Mouse (Mus musculus) mouse trophoblast stem cell (cell line): ENCODE measurements around the gene Adcy3.

Source experiments
- in situ Hi-C, 2 experiments: fragments of 300-500 bp; cut with MseI, MboI; formaldehyde crosslinking; loops; 2 replicates in 1 of 2; 3 replicates in 1 of 2; pipeline ENCODE4 v1.15.1; 2025

The Adcy3 gene

DNA sequence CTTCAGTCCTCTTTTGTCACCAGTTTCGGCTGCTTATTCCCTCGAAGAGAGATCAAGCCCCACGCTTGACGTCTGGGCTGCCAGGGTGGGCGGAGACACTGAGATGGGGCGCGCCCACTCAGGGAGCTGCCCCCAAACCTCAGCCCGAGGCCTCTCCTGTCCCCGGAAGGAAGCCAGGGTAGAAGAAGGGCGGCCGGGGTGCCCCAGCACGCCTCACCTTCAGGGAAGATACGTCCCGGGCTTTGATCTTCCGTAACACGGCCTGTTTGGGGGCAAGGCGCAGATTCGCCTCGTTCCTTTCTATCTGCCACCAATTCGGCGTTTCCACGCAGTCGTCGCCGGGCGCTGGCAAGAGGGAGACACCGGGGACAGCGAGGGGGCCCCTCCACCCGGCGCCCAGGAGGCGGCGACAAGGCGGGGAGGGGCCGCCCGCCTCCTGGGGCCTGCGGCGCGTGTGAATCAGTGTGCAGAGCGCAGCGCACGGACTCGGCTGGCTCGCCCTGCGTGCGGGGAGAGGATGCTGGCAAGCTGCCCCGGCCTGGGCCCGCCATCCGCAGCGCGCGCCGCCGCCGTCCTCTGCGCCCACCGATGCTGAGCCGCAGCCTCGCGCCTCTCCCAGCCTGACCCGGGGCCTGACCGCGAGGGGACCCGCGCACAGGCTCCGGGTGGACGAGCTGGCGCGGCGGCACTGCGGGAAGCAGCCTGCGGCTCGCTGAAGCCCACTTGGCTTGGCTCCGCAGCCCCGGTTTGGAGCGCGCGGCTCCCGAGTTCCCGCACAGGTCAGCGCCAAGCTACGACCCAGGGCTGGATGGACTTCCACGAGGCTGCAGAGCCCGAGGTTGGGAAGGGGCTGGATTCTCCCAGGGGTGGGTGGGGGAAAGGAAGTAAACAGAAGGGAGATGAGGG, at the start of gene Adcy3:
TSS of gene Adcy3 (plus strand) at position 163 of the 906 bp plus-strand sequence.
- in situ Hi-C loops: no loop called here

DNA sequence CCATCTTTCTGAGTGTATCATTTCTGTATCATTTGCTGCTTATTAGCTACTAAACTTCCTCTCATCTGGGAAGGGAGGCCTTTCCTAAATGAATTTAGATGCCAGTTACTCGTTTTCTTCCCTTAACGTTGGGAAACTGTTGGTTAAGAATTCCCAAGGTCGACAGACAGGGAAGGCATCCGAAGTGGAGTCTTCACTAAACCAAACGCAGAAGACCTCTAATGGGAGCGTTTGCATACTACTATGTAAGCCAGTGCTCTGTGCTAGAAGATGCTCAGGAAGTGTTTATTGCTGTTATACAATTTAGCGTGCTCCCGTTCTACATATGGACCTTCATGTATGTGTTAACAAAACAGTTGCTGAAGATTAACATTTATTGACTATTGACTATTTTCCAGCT, 49.5 kb upstream of the Adcy3 start:
- in situ Hi-C loops: no loop called here

DNA sequence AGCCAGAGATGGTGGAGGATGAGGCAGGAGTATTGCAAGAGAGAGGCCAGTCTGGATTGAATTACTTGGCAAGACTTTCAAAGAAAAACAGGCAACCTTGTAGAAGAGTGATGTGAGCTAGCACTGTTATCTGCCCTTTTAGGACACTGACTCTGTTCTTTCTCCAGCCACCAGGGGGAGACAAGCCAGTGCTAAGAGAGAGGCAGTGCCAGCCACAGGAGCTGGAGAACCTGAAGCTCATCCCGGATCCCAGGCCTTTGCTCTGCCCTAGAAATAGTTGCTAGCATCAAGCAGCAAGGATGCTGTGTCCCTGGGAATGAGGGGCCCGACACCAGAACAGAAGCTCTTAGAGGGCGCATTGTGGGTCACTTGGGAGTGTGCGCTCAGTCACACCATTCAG, 25.5 kb upstream of the Adcy3 start:
- in situ Hi-C loops: no loop called here

- in situ Hi-C loops: no loop called here
Measured at GRCm38 (mm10) chr12:4116132-4116531, 16.8 kb upstream of the Adcy3 start.

GRCm38 (mm10) chr12:4117136-4117535, 15.8 kb upstream of the Adcy3 start:
- in situ Hi-C loops: no loop called here

DNA sequence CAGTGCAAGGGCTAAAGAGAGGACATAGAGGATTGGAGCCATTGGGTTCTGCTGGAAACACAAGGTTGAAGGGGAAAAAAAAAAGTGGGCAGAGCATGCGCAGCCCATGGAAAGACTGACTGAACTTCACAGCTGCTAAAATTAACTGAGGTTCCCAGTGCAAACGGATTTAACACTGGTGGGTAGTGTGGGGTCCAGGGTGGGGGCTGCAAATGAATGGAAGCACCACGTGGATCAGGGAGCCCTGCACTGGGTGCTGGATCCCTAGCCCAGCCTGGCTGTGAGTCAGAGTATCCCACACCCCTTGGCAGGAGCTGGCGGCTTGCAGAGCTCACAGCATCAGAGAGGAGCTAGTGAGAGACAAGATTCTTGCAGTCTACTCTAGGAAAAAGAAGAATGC, 15.3 kb upstream of the Adcy3 start:
- in situ Hi-C loops: no loop called here

DNA sequence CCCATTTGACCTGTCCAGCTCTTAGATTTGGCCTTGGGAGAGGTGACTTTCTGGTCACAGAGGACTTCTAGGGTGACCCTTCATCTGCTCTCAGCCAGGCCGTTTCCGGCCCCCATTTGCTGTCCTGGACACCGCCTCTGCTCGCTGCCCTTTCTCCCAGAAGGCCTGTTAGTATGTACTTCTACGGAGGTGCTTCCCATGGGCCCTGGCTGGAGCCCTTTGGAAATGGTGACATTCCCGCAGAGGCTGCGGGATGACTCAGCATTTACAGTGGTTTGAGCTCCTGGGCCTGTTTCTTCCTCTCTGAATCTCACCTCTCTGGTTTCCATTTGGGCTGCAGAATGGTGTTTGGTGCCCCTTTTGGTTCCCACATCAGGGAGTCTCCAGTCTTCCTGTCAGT, 5.6 kb upstream of the Adcy3 start:
- in situ Hi-C loops: no loop called here

DNA sequence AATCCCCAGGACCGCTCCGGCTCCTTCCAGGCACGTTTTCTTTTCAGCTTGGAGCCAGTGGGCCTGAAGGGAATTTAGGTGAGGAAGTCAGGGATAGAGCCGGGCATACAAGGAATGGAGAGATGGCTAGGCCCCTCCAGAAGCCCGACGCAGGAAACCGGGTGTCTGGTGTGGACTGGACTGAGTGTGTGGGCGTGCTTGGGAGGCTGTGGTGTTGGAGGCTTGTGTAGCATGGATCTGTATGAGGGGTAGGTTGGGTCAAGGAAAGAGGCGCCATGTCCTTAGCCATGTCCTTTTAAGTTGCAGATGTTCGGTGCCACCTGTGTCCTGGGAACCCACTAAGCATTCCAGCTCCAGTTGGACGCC, 927 bp downstream of the Adcy3 start:
- in situ Hi-C loops: no loop called here

GRCm38 (mm10) chr12:4143179-4143578, 10.3 kb downstream of the Adcy3 start:
- in situ Hi-C loops: no loop called here

GRCm38 (mm10) chr12:4150936-4151335, 18.0 kb downstream of the Adcy3 start:
- in situ Hi-C loops: no loop called here

- in situ Hi-C loops: no loop called here
Measured at GRCm38 (mm10) chr12:4151969-4152368, 19.1 kb downstream of the Adcy3 start.

GRCm38 (mm10) chr12:4157466-4157865, 24.6 kb downstream of the Adcy3 start:
- in situ Hi-C loops: no loop called here

GRCm38 (mm10) chr12:4158179-4158578, 25.3 kb downstream of the Adcy3 start:
- in situ Hi-C loops: no loop called here

- in situ Hi-C loops: no loop called here
Measured at GRCm38 (mm10) chr12:4158868-4159632, 26.1 kb downstream of the Adcy3 start.

GRCm38 (mm10) chr12:4160322-4160721, 27.4 kb downstream of the Adcy3 start:
- in situ Hi-C loops: no loop called here

- in situ Hi-C loops: no loop called here
Measured at GRCm38 (mm10) chr12:4162886-4163285, 30.0 kb downstream of the Adcy3 start.

DNA sequence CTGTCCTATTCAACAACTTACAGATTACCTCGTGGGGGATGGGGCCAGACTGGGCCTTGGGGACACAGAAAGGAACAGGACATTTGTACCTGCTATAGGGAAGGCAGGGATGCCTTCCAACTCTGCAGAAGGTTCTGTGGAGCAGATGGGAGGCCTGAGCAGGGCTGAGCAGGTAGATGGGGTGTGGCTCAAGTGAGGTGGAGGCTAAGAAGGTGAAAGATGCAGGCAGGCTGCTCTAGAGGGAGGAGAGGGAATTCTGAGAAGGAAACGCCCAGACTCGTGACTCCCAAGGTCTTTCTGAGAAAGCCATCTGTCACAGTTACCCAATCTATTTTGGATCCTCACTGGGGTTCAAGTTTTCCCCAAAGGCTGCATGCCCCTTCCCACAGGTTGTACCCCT, 34.1 kb downstream of the Adcy3 start:
- in situ Hi-C loops: no loop called here

DNA sequence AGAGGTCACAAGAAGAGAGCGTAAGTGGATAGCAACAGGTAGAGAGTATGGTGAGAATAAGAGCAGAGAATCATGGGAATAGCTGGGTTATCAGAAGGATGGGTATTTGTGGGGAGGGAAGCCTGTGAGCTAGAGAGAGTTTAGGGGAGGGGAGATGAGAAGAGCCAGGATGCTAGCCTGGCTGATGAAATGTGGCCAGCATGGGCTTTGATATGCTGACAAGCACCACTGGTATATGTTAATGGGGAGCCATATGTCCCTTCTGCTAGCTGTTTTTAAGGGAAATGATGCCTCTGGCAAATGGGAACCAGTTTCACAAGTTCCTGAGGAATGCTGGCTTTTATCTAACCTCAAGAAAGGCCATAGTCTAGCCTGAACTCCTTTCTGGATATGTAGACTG, 36.2 kb downstream of the Adcy3 start:
- in situ Hi-C loops: no loop called here

- in situ Hi-C loops: no loop called here
Measured at GRCm38 (mm10) chr12:4169622-4170021, 36.7 kb downstream of the Adcy3 start.

DNA sequence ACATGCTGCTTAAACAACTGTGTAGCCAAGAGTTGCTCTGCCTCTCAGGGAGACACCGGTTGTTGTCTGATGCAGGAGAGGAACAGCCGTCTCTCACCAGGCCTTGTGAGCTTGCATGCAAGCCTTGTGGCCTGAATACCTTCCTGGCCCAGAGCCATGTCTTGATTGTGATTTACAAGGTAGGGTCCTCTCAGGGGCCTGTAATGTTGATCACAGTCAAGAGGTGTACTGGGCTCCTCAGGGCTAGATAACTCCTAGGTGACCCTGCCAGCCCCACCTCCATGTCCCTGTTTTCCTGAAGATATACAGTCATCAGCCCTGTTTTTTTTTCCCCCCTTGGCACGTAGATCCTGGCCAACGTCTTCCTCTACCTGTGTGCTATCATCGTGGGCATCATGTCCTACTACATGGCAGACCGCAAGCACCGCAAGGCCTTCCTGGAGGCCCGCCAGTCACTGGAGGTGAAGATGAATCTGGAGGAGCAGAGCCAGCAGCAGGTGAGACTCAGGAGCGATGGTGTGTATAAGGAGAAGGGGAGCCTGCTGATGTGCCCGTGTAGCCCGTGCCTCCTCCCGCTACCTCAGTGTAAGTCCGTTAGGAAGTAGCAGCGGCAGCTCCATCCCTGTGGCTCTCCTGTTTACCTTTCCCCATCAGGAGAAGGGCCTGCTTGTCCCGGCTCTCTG, 40.3 kb downstream of the Adcy3 start:
- in situ Hi-C loops: no loop called here

DNA sequence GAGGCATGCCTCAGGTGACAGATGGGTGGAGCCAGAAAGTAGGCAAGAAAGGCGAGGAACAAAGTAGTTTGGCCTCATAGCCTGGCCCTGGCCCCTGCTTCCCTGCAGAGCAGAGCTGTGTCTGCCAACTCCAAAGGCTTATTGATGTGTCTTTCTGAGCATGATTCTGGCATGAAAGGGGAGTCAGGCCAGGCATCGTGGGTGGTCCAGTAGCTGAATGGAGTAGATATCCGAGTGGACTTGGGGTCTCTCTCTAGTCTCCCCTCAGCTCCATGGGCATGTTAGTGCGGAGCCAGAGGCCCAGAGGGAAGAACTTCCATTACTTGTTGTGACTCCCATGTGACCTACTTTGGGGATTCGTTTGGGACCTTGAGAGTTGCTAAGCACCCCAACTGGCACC, 45.9 kb downstream of the Adcy3 start:
- in situ Hi-C loops: no loop called here

- in situ Hi-C loops: no loop called here
Measured at GRCm38 (mm10) chr12:4179671-4180233, 46.8 kb downstream of the Adcy3 start.
